Mouse (Mus musculus): ENCODE data around the gene Gm20695.

- TF ChIP-seq CTCF (IDR thresholded peaks at IDR 0.05; ENCODE audit: borderline replicate concordance, insufficient read depth, low read depth, low read length), result no peak
- TF ChIP-seq POLR2A (IDR thresholded peaks at IDR 0.05; ENCODE audit: borderline replicate concordance, insufficient read depth, low read length), result no peak
Observed at GRCm38 (mm10) chr16:3848416-3848815, 36.0 kb upstream of the Gm20695 start.

Data from cerebellum, adult 2 months (tissue).